Mouse (Mus musculus) lung, adult 18-20 months (tissue): ENCODE data around the gene Gm21818.
"Not testable (repeated sequence)": the region's sequence is repeated elsewhere in the genome, so short reads cannot be mapped to it uniquely, and the experiment has no call there.

Experiments used
- DNase-seq, 2 experiments: peaks; one replicate each; pipeline ENCODE4 v3.0.0; 2022; ENCODE audit warnings: mixed read lengths in 2 of 2

The Gm21818 gene

DNA sequence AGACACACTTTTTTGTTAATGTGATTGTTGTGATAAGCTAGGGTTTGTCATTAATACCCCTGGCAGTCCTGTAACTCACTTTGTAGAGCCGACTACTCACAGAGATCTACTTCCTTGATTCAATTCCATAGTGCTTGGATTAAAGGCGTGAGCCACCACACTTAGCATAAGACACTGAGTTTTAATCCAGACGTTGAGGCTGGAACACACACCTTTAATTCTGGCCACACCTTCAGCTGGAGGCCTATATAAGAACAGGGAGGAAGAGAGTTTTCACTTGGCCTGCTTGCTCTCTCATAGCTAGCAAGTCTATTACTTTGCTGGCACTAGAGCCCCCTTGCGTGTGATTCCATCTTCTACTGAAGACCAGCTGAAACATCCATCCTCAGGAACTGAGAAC, at the start of gene Gm21818:
Gene Gm21818, plus strand, starts transcription at position 301 of the 400 bp plus-strand sequence.
- DNase-seq = not testable (repeated sequence)

GRCm38 (mm10) chr13:120139946-120140345, 32.3 kb upstream of the Gm21818 start, which contains the start of gene Gm20767:
Gene Gm20767, plus strand, starts transcription at chr13:120140246.
- not testable (repeated sequence) for DNase-seq

GRCm38 (mm10) chr13:120142348-120142747, 29.9 kb upstream of the Gm21818 start:
- not testable (repeated sequence) for DNase-seq

DNA sequence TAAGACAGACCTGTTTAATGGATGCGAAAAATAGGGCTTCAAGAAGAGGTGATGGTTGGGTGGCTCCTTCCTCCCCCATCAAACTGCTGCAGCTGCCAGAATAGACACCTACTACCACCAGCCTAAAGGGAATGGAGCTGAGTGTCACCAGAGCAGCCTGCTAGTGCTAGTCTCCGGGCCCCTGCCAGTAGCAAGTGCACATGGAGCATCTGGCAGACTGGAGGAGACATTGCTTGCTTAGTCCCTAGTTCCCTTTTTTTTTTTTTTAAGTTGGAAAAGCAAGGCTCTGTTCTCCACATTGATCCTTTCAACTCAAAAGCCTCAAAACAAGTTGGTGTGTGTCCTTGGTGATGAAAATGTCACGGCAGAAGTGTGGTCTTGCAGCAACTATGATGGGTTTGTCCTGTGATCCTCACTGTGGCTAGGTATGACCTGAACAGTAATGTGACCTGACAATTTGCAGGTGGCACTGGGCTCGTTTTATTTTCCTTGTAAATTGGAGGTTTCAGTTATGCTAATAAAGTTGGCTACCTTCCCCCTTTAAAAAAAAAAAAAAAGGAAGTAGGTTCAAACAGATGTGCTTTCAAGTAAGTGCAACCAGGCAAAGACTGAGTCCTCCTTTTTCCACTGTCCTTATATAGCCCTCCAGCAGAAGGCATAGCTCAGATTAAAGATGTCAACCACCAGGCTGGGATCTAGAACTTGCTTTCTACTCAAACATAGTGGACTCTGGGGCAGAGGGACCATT, 22.4 kb upstream of the Gm21818 start:
- not testable (repeated sequence) for DNase-seq

- DNase-seq = not testable (repeated sequence)
Observed at GRCm38 (mm10) chr13:120150589-120150988, 21.6 kb upstream of the Gm21818 start.

DNA sequence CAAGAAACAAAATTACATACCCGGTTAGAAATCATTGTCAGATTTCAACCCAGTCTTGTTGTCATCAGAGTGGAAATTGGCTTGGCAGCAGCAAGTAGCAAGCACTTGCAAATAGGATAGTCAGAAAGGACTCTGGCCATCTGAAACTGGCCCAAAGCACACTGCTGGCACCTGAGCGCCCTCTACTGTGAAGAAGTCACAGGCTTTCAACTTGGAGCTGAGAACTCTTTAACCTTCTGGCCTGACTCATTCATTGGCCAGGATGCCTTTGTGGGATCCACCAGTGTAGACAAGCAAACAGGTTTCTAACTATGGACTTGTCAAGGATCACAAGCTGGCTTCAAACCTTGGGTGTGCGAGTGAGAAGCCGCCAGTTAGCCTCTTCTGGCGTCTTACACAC, 3.9 kb upstream of the Gm21818 start:
- DNase-seq = not testable (repeated sequence)

GRCm38 (mm10) chr13:120196189-120196821, 24.1 kb downstream of the Gm21818 start:
- DNase-seq = not testable (repeated sequence)

- not testable (repeated sequence) for DNase-seq
Observed at GRCm38 (mm10) chr13:120215847-120216246, 43.6 kb downstream of the Gm21818 start, which contains the start of gene Gm21762. Gene Gm21762, minus strand, starts transcription at chr13:120215947.

DNA sequence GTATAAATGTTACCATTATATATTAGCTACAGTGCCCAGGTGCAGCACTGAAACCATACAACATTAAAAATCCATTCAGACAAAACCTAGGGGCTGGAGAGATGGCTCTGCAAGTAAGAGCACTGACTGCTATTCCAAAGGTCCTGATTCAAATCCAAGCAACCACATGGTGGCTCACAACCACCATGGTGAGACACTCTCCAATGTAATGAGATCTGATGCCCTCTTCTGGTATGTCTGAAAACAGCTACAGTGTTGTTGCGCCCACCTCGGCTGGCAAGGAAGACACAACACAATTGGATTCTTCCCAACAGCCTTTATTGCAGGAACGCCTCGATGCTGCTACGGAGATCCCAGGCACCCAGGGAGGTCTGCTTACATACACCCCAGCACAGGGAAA, 48.7 kb downstream of the Gm21818 start:
- DNase-seq = not testable (repeated sequence)

- DNase-seq = not testable (repeated sequence)
Observed at GRCm38 (mm10) chr13:120223012-120223659, 50.9 kb downstream of the Gm21818 start.
